Mouse (Mus musculus): ENCODE results near the gene Car5b.

- peak; percentile 44 for TF ChIP-seq POLR2A (IDR thresholded peaks at IDR 0.05; ENCODE audit: insufficient read length, low read depth)
- TF ChIP-seq MYOG (IDR thresholded peaks at IDR 0.05; ENCODE audit: control insufficient read depth in 1 of 3, insufficient read depth in 1 of 3, insufficient read length in 2 of 3, low read depth in 2 of 3) = no peak
- peak; percentile 93 for TF ChIP-seq E2F4 (IDR thresholded peaks at IDR 0.05; ENCODE audit: insufficient read depth)
- TF ChIP-seq MYOD1 (IDR thresholded peaks at IDR 0.05; ENCODE audit: control insufficient read depth in 1 of 3, insufficient read length in 2 of 3, low read depth in 2 of 3) = no peak
Measured at GRCm38 (mm10) chrX:164076040-164076775, 48.4 kb upstream of the Car5b start, which contains the start of gene Siah1b.

All from myocyte (in vitro differentiated cells).